Mouse (Mus musculus) lung, postnatal 0 days (tissue): ENCODE data around the gene Nrxn1. TPM values are rescaled to one million over a fixed set of nuclear protein-coding genes. Genes with fewer than 3 reads are reported as not detected.

Experiments
- ATAC-seq: fragments of 200-750 bp; cut with Nextera tagmentation; 2 replicates; pipeline ENCODE4 v1.8.0; 2017; ENCODE audit warnings: moderate library complexity
- DNase-seq: peaks from one replicate; pipeline ENCODE4 v3.0.0-alpha.2; 2016; ENCODE audit warnings: low spot score
- H3K27ac ChIP-seq: fragments of 300-500 bp; sonication (generic); 2 replicates; pipeline ENCODE4 v1.5.1; 2014; ENCODE audit warnings: antibody characterized with exemption, mild to moderate bottlenecking, low read length, mixed read lengths
- H3K27me3 ChIP-seq: fragments of 300-500 bp; sonication (generic); replicated peaks from 2 replicates; pipeline ENCODE4 v1.6.1; 2014; ENCODE audit warnings: low read length, mixed read lengths; ENCODE audit not compliant: insufficient read depth
- H3K36me3 ChIP-seq: fragments of 300-500 bp; sonication (generic); 2 replicates; pipeline ENCODE4 v1.6.1; 2014; ENCODE audit warnings: low read length, mixed read lengths; ENCODE audit not compliant: insufficient read depth
- H3K4me1 ChIP-seq: fragments of 300-500 bp; sonication (generic); 2 replicates; pipeline ENCODE4 v1.6.1; 2014; ENCODE audit warnings: antibody characterized with exemption, low read depth, low read length, mixed read lengths; ENCODE audit not compliant: insufficient read depth
- H3K4me2 ChIP-seq: fragments of 300-500 bp; sonication (generic); replicated peaks from 2 replicates; pipeline ENCODE4 v1.6.1; 2014; ENCODE audit warnings: low read depth, mild to moderate bottlenecking, low read length, moderate library complexity, mixed read lengths
- H3K4me3 ChIP-seq: fragments of 300-500 bp; sonication (generic); 2 replicates; pipeline ENCODE4 v1.5.1; 2014; ENCODE audit warnings: low read depth, low read length
- H3K9ac ChIP-seq: fragments of 300-500 bp; sonication (generic); replicated peaks from 2 replicates; pipeline ENCODE4 v1.6.1; 2014; ENCODE audit warnings: low read depth, mild to moderate bottlenecking
- H3K9me3 ChIP-seq: fragments of 300-500 bp; sonication (generic); 2 replicates; pipeline ENCODE4 v1.6.1; 2016; ENCODE audit warnings: low read length, mixed read lengths
- CTCF ChIP-seq: IDR thresholded peaks from 2 replicates; pipeline ENCODE4 v1.5.1; 2016; ENCODE audit warnings: antibody characterized with exemption, mild to moderate bottlenecking
- EP300 ChIP-seq: IDR thresholded peaks from 2 replicates; pipeline ENCODE4 v1.6.1; 2016; ENCODE audit warnings: antibody characterized with exemption, mild to moderate bottlenecking, control low read depth
- WGBS: fragments of 180-500 bp; shearing (Covaris S2); extraction: QIAGEN DNeasy Blood & Tissue Kit; methylation state at CpG from one replicate; pipeline ENCODE4 v1.1.7; 2014; 5-methylcytosine and 5-hydroxymethylcytosine counted together
- polyA plus RNA-seq: library from polyadenylated mRNA; unstranded; fragments of >200 nt; fragmentation: Nextera tagmentation; extraction: Ambion mirVana; gene quantifications from 2 replicates; pipeline ENCODE4 v1.2.1, GENCODE M21; 2015

The Nrxn1 gene
- polyA plus RNA-seq, 1 experiment from 2014 or later: 1.3 TPM

DNA sequence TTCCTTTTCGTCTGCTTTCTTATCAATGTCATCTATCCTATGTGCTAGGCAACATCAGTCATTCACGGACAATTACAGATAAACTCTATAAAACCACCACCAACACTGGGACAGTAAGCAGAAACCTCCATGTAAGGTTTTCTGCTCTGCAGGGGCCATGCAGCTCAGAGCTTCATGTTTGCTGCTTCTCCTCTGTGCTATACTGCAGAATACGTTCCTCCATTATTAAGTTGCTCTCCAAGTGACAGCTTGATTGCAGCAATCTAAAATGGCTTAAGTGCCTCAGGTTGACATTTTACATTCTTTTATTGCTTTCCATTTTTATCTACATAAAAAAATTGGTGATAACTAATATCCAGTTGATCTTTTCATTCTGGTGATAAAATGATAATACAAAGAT is 477.9 kb downstream of the Nrxn1 start:
- Histone ChIP-seq H3K9ac (no peak overlapping the region), H3K27ac (no peak overlapping the region), H3K36me3 (no peaks in the 10 kb centered on the region), H3K4me1 (no peaks in the 10 kb centered on the region), H3K9me3 (no peaks in the 10 kb centered on the region), H3K4me2 (no peak overlapping the region), H3K27me3 (no peaks in the 10 kb centered on the region), H3K4me3 (no peak overlapping the region)
- DNase-seq (no peak), ATAC-seq (no peak)
- TF ChIP-seq CTCF (no peak), EP300 (no peak)
- WGBS: 55% methylated on average over 3 of the region's 3 CpGs

DNA sequence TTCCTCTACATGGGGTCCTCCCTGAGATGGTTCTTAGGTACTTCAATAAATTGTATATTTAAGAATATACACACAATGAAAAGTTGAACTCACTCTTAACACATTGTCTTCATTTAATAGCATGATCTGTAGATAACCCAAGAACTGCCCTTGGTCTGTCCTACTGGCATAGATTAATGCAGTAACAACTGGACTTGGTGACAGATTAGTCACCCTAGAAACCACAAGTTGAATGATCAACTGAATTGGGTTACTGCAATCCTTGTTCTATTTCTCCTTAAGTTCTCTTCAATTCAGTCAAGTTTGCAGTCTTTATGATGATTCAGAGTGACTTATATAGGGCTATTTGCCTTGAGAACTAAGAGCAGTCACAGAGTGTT is 485.5 kb downstream of the Nrxn1 start:
- Histone ChIP-seq H3K4me2 (no peak overlapping the region), H3K27me3 (no peaks in the 10 kb centered on the region), H3K9me3 (no peaks in the 10 kb centered on the region), H3K36me3 (no peaks in the 10 kb centered on the region), H3K27ac (no peak overlapping the region), H3K9ac (no peak overlapping the region), H3K4me1 (no peaks in the 10 kb centered on the region), H3K4me3 (no peak overlapping the region)
- no peak for DNase-seq
- TF ChIP-seq CTCF: no peak
- no peak for TF ChIP-seq EP300
- ATAC-seq: no peak

- Histone ChIP-seq H3K9ac (no peak overlapping the region), H3K9me3 (no peaks in the 10 kb centered on the region), H3K36me3 (no peaks in the 10 kb centered on the region), H3K27ac (no peak overlapping the region), H3K4me2 (no peak overlapping the region), H3K4me3 (no peak overlapping the region), H3K4me1 (no peaks in the 10 kb centered on the region), H3K27me3 (no peaks in the 10 kb centered on the region)
- TF ChIP-seq EP300 (no peak), CTCF (no peak)
- ATAC-seq: no peak
- WGBS: 88% methylated on average over 4 of the region's 4 CpGs
- no peak for DNase-seq
These were observed 486.0 kb downstream of the Nrxn1 start for GRCm38 (mm10) chr17:90606718-90607426.

DNA sequence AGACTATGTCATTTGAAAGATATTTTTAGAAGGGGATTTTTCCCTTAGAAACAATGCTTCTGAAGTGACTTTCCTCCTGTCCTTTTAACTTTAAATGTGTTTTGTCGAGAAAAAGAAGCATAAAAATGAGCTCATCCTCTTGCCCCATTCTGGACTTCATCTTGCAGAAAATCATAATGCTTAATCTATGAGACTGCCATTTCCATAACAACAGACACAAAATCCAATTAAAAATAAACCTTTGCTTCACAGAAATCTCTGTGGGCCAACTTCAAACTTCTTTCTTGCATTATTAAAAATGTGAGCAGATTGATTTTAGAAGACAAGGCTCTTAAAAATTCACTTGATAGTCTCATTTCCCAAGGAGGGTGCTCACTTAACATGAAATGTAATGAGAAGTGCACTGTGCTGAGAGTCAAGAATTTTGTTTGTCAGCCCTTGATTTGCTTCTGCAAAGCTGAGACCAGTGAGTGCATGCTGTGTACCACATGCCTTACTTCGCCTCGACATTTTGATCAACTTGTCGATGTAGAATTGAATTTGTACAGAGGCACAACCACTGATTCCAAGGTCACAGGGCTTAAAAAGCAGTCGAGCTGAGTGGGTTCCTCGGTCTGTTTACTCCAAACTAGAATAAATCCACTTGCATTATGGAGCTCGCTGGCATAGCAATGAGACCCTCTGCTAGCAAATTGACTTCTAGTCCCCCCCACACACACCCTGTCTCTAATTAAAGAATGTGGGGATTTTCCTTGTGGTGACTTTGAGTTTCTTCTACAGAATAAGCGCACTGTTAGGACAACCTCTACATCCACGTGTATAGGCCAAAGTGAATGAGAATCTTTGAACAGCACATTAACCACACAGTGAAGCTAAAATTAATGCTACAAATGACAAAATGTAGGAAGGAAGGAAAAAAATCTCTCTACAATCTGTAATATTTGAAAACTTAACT is 493.0 kb downstream of the Nrxn1 start:
- Histone ChIP-seq H3K36me3 (no peaks in the 10 kb centered on the region), H3K27ac (no peak overlapping the region), H3K9ac (no peak overlapping the region), H3K4me3 (no peak overlapping the region), H3K4me1 (no peaks in the 10 kb centered on the region), H3K4me2 (no peak overlapping the region), H3K9me3 (no peaks in the 10 kb centered on the region), H3K27me3 (no peaks in the 10 kb centered on the region)
- no peak for DNase-seq
- WGBS: 80% methylated on average over 9 of the region's 9 CpGs
- no peak for ATAC-seq
- TF ChIP-seq CTCF: no peak
- TF ChIP-seq EP300: no peak

DNA sequence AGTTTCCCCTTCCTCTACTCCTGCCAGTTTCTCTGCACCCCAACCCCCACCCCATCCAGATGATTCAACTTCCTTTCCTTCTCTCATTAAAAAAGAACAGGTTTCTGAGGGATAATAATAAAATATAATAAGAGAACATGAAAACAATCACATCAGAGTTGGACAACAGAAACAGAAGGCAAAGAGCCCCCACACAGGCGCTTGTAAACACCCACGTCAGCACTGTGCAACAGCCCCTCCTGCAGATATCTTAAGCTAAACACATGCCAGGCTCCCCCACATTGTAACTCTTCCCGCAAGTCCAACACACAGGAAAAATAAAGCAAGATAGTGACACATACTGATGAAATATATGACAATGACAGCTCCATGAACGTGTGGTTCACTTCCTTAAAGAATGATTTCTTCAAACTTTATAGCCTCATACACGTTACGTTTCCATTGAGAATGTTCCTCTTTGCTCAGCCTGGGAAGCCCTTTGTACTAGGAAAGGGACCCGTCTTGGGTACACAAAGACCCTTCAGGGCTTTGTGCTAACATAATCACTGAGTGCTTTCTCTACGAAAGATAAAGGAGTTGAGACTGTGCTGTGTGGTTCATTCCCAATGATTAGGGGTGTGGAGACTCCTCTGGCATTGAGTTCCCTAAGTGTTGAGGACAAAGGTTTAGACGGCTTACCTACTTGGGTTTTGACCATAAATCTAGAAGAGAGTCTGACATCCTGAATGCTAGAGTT is 497.9 kb downstream of the Nrxn1 start:
- DNase-seq (no peak), ATAC-seq (no peak)
- Histone ChIP-seq H3K4me2 (no peak overlapping the region), H3K27ac (no peak overlapping the region), H3K9me3 (no peaks in the 10 kb centered on the region), H3K4me1 (no peaks in the 10 kb centered on the region), H3K36me3 (no peaks in the 10 kb centered on the region), H3K4me3 (no peak overlapping the region), H3K27me3 (no peaks in the 10 kb centered on the region), H3K9ac (no peak overlapping the region)
- TF ChIP-seq CTCF (no peak), EP300 (no peak)
- 48% methylated on average over 9 of the region's 9 CpGs for WGBS

GRCm38 (mm10) chr17:90586891-90587290 is 506.0 kb downstream of the Nrxn1 start:
- TF ChIP-seq CTCF (no peak), EP300 (no peak)
- Histone ChIP-seq H3K36me3 (no peaks in the 10 kb centered on the region), H3K9ac (no peak overlapping the region), H3K4me1 (no peaks in the 10 kb centered on the region), H3K4me3 (no peak overlapping the region), H3K27ac (no peak overlapping the region), H3K4me2 (no peak overlapping the region), H3K27me3 (no peaks in the 10 kb centered on the region), H3K9me3 (no peaks in the 10 kb centered on the region)
- ATAC-seq (no peak), DNase-seq (no peak)
